Mouse (Mus musculus): ENCODE results near the gene Kcnj9. TPM values are rescaled to one million over a fixed set of nuclear protein-coding genes. Genes with fewer than 3 reads are reported as not detected.

The Kcnj9 gene
- polyA plus RNA-seq (2017; shearing (Covaris generic)) = not detected

GRCm38 (mm10) chr1:172329131-172329530 lies at the start of gene Kcnj9:
Gene Kcnj9, minus strand, starts transcription at chr1:172329318.

DNA sequence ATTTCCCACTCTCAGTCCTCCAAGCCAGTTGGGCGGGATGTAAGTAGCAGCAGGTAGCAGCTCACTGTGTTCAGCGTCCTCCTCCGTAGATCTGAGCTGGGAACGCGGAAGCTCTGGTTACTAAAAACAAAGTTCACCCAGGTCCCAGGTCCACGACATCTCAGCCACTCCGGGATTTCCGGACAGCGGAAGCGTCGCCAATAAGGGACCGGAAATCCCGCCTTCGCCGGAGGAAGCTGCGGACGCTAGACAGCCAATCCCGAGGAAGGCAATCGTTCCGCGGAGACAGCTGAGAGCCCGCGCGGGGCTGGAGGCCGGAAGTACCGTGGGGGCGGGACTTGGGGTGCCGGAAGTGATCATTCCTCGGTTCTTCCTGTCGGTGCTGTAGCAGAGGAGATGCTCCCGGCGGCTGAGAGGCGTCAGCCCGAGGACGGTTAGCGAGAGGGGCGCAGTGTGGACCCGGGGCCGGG lies 47.1 kb upstream of the Kcnj9 start, which contains the start of gene Pigm:
Gene Pigm (plus strand): TSS at position 349 of the 470 bp plus-strand sequence.

GRCm38 (mm10) chr1:172340729-172341321 lies 11.7 kb upstream of the Kcnj9 start, which contains the start of gene Kcnj10:
Gene Kcnj10, plus strand, starts transcription at chr1:172341210.

GRCm38 (mm10) chr1:172297611-172298537 lies 31.2 kb downstream of the Kcnj9 start, which contains the start of gene Atp1a2:
Gene Atp1a2, minus strand, starts transcription at chr1:172298064.

Other genes with a start within 250 kb of the Kcnj9 start
- gene Copa, start 246.8 kb downstream of the Kcnj9 start, polyA plus RNA-seq (2017; shearing (Covaris generic)) = 258 TPM
- 165 TPM for gene Ncstn, start 246.5 kb downstream of the Kcnj9 start, polyA plus RNA-seq (2017; shearing (Covaris generic))
- gene Pex19, start 202.6 kb downstream of the Kcnj9 start, polyA plus RNA-seq (2017; shearing (Covaris generic)) = 66.5 TPM
- 183 TPM for gene Dcaf8, start 181.2 kb downstream of the Kcnj9 start, polyA plus RNA-seq (2017; shearing (Covaris generic))
- gene Pea15a, start 122.5 kb downstream of the Kcnj9 start, polyA plus RNA-seq (2017; shearing (Covaris generic)) = 80.0 TPM
- 0.15 TPM for gene Casq1, start 109.5 kb downstream of the Kcnj9 start, polyA plus RNA-seq (2017; shearing (Covaris generic))
- not detected for gene Atp1a4, start 70.9 kb downstream of the Kcnj9 start, polyA plus RNA-seq (2017; shearing (Covaris generic))
- gene Igsf8, start 67.7 kb downstream of the Kcnj9 start, polyA plus RNA-seq (2017; shearing (Covaris generic)) = 26.3 TPM
- 0.22 TPM for gene Atp1a2, start 31.3 kb downstream of the Kcnj9 start, polyA plus RNA-seq (2017; shearing (Covaris generic))
- gene Kcnj10, start 11.9 kb upstream of the Kcnj9 start, polyA plus RNA-seq (2017; shearing (Covaris generic)) = not detected
- gene Pigm, start 47.2 kb upstream of the Kcnj9 start, polyA plus RNA-seq (2017; shearing (Covaris generic)) = 9.3 TPM
- not detected for gene Slamf9, start 146.0 kb upstream of the Kcnj9 start, polyA plus RNA-seq (2017; shearing (Covaris generic))
- 2.3 TPM for gene Igsf9, start 152.5 kb upstream of the Kcnj9 start, polyA plus RNA-seq (2017; shearing (Covaris generic))
- gene Tagln2, start 170.7 kb upstream of the Kcnj9 start, polyA plus RNA-seq (2017; shearing (Covaris generic)) = 369 TPM
- gene Cfap45, start 191.5 kb upstream of the Kcnj9 start, polyA plus RNA-seq (2017; shearing (Covaris generic)) = 0.37 TPM
- not detected for gene Vsig8, start 226.6 kb upstream of the Kcnj9 start, polyA plus RNA-seq (2017; shearing (Covaris generic))